Mouse (Mus musculus) hindlimb bud, embryonic 11.5 days (tissue): ENCODE data around the gene Rpn1.
"Not testable (repeated sequence)": the region's sequence is repeated elsewhere in the genome, so short reads cannot be mapped to it uniquely, and the experiment has no call there.

ENCODE experiments used
- DNase-seq: peaks from one replicate; pipeline ENCODE4 v3.0.0-alpha.2; 2012; ENCODE audit warnings: low read depth, low spot score; ENCODE audit errors: extremely low spot score

Gene Rpn1

DNA sequence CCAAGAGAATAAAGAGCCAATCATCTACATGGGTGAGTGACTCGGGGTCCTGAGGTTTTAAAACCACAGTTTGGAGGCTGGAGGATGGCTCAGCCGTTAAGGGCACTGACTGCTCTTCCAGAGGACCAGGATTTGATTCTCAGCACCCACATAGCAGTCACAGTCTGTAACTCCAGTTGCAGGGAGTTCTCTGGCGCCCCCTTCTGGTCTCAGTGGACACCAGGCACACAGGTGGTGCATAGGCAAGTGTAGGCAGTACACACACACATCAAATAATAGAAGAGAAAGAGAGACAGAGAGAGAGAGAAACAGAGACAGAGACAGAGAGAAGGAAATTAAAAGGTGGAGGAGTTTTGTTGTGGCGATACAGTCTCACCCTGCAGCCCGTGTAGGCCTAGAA is 35.0 kb downstream of the Rpn1 start:
- DNase-seq = no peak

DNA sequence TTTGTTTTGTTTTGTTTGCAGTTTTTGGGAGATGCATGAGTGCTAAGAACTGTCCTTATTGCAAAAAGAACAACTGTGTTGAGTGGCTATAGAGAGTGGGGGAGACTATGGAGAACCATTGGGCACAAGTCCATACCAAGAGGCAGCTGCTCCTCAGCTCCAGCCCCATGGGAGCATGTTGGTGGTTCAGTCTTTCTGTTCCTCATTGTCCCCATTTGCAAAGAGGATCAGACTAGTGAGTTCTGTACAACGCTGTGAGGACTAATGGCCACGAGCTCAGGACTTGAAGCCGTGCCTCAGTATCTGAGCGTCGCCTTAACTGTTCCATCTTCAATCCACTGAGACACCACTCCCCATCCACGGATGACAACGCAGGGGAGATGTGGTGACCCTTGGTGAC is 36.5 kb downstream of the Rpn1 start:
- no peak for DNase-seq

DNA sequence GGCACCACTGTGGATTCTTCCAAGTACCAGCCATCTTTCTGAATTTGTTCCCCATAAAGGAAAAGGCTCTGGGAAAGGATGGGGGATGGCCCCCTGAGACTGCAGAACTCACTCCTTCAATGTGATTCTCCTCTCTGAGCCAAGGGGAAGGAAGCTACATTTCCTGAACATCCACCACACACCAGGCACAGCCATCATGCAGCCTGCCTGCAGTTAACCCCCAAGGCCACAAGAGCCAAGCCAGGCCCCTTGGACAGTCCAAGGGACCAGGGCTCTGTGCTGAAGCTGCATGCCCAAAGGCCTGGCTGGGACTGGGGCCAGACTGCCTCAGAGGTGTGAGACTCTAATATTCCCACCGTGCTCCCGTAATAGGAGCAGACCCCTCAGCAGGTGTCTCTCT is 37.5 kb downstream of the Rpn1 start:
- no peak for DNase-seq

DNA sequence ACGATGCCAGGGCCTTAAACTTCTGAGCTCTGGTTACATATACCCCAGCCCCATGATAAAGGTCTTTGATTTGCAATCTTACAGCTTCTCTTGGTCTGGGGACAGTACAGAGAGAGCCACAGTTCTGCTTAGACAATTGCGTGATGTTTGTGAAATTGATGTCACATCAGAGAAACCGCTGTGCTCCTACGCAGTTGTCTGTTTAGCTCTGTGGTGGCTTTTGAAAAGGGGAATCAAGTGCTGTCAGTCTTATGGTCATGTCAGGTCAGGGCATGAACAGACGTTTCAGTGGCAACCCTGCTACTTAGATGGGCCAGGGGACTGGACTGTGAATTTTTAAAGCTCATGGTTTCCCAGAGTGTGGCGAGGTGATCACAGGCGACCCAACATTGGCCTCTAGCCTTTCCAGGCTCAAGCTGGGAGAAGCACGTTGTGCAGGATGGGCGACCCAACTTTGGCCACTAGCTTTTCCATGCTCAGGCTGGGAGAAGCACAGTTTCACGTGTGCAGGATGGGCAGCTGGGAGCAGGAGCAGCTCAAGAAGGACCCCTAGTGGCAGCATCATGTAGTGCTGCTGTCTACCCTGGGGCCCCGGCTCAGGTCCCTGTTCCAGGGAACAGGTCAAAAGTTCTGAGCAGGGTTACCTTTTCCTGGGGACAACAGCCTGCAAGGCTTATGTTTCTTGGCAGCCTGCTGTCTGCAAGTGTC is 39.0 kb downstream of the Rpn1 start:
- DNase-seq = no peak

DNA sequence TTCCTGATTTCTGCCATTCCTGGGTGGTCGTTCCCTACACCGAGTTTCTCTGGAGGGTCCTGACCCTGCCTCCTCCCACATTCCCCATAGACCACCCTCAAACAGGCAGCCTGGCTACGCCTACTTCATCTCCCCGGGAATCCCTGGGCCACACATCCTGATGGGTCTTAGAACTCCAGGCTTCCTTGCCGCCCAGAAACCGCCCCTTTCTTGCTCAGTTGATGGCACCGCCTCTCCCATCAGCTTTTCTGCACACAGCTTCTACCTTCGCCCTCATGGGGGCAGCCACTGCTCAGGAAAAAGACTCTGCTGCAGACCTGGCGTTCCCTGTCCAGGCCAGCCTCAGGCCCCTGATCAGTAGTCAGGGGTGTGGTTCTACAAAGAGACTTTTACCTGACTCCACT is 39.6 kb downstream of the Rpn1 start:
- no peak for DNase-seq

DNA sequence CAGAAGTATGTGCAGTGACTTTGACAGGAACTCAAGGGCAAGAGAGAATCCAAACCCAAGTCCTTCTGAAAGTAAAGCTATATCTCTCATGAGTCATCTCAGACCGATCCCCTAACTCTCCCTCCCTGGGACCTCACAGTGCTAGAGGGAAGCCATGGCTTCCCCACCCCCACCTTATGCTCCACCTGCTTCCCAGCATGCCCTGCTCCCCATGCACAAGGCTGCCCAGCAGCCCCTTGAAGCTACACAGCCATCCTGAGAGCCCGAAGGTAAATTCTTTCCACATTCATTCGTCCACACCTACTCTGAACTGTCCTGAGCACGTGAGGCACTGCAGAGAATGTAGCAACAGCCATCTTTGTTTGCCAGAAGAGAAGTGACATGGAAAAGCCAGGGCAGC is 40.3 kb downstream of the Rpn1 start:
- DNase-seq = no peak

DNA sequence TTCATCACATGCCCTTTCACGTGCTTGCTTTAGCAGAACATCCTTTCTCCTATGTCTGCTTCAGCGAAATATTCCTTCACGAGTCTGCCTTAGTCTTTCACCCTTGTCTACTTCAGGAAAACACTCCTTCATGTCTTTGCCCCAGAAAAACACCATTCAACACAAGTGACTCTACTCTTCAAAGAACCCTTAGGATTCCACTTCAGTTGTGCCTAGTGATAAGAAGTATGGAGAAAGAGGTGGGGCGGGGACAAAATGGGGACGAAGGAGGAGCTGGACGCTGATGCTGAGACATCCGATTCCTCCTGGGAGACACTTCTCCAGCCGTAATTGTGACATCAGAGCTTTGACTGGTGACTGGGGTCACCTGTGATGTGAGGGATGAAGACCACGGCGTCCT is 41.5 kb downstream of the Rpn1 start:
- not testable (repeated sequence) for DNase-seq

DNA sequence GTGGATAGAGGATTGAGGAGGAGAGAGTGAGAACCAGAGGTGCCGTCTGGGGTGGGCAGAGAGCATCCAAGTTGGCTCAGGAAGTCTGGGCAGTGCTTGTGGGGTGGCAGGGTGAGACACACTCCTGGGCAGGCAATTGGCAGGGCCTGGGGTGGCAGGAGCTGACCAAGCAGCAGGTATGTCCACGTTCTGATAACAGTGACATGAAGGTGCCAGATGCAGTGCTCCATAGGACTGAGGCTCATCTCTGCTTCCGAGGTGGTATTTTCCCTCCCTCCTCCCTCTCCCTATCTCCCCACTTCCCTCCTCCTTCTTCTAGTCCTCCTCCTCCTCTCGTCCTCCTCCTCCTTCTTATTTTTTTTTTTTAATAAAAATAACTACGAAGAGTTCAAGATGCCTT is 47.2 kb downstream of the Rpn1 start:
- DNase-seq = no peak

DNA sequence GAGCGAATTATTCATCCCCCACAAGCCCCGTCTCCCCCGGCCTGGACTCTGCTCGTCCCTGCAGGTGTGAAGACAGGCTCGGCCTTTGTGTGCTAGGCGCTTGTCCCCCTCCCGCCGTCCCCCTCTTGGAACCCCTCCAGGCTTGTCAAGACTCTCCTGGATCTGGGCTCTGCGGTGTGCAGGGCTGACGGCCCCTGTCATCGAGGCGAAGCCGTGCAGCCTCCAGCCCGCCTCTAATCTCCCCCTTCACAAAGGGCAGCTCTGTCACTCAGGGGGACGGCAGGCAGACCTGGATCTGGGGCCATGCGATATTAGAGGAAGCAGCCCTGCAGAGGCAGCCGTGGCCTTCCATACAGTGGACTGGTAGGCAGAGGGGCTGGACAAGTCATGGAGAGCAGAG is 47.8 kb downstream of the Rpn1 start:
- no peak for DNase-seq

DNA sequence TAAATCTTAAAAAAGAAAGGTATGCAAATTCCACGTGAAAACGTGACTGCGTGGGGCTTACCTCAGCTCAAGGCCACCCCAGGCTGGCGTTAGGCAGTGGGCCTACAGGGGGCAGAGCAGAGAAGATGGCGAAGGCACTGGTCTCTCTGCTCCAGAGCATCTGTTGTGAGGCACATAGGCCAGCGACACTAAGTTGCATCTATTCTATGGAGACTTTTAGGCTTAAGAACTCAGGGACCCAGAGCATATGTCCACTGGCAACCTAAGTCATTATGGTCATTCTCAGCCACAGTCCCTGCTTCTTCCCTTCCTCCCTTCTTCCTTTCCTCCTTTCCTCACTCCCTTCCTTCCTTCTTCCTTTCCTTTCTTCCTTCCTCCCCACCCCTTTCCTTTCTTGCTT is 48.8 kb downstream of the Rpn1 start:
- DNase-seq = no peak

DNA sequence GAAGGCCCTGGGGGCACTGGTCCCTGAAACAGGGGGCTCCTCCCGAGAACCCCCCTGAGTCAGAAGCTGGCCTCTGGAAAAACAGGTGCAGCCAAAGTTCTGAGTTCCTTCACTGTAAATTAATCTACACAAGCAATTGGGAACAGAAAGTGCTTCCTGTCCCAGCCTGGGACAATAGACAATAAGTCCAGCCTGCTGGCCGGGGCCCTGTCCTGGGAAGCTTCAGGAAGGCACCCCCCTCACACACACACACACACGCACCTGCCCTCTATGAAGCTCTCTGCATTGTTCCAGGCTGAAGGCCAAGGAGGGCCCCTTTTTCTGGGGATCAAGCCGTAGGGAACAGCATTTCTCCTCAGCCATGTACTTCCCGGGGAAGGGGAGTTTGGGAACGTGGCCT is 49.6 kb downstream of the Rpn1 start:
- DNase-seq = no peak

DNA sequence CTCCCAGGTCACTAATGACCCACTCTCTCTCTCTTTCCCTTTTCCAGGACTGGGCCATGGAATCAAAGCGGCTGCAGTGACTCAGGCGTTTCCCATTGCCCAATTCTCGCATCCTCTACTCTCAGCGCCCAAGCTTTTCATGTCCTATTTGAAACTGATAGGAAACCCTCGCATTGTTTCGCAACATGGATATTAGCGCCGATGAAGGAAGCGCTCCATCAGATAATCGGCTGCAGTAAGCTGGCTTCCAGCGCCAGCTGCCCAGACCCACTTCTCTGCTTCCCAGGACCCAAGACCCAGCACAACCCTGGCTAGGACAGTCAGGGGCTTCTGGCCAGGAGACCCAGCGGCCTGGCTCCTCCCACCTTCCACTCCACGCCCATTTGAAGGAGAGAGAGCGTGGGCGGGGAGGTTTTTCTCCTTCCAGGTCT is 51.9 kb downstream of the Rpn1 start:
- no peak for DNase-seq

DNA sequence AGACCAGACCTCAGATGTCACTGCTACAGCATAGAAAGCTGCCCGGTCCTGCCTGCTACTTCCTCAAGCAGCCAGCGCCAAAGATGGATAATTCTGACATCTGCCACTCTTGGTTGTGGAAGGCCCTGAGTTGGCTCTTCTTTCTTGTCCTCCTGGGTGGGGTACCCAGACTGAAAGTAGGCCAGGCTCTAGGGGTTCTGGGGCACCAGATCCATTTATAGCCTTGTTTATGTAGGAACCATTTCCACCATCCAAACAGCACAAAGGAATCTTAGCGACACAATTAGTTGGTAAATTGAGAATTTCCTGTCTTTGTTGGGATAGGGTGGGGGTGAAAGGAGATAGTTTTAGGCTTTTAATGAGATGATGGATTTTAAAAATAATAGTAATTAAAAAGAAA is 54.2 kb downstream of the Rpn1 start:
- no peak for DNase-seq

DNA sequence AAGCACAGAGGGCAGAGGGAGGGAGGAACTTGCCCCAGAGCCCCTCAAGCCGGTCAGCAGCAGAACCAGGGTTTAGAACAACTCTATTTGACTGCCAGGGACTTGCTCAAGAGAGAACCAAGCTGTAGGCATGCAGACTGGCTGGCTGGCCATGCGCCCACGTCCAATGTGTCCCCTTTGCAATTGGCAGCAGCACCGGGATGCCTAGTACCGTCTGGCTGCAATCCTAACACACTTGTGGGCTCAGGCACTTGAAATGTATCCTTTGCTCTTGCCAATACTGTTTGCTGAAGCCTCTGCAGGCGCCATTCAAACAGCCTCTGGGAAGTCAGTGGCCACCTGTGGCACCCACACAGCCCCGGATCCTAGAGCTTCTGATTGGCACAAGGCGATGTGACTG is 56.0 kb downstream of the Rpn1 start:
- no peak for DNase-seq

DNA sequence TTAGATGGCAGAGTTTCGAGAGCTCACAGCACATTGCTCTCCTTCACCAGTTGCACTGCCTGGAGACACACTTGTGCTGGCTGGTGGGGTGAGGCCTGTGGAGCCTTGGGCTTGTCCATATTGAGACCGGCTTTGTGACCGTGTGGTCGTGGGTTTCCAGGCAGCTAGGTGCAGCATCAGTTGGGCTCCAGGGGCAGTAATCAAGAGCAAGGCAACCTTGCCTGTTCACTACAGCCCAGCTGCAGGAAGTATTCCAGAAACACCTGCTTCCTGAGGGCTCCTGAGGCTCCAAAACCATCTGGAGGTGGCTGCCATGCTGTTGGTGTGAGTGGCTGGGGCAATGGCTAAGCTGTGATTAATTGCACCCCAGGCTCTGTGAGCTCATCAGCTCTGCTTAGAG is 61.5 kb downstream of the Rpn1 start:
- DNase-seq = no peak

DNA sequence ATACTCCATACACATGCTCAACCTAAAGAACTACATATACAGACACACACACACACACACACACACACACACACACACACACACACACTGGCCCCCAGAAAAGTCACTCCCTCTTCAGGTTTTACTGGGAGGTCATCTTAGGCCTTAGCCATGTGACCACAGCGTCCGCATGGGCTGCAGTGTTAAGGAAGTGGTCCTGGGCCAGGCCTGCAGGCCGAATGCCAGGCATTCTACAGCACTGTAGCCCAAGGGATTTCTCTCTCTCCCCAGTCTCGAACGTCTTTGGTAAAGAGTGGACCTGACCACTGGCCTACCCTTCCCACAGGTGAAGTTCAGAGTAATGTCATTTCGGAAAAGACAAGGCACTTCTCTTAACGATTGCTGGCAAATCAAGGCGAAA is 62.3 kb downstream of the Rpn1 start:
- DNase-seq = no peak

DNA sequence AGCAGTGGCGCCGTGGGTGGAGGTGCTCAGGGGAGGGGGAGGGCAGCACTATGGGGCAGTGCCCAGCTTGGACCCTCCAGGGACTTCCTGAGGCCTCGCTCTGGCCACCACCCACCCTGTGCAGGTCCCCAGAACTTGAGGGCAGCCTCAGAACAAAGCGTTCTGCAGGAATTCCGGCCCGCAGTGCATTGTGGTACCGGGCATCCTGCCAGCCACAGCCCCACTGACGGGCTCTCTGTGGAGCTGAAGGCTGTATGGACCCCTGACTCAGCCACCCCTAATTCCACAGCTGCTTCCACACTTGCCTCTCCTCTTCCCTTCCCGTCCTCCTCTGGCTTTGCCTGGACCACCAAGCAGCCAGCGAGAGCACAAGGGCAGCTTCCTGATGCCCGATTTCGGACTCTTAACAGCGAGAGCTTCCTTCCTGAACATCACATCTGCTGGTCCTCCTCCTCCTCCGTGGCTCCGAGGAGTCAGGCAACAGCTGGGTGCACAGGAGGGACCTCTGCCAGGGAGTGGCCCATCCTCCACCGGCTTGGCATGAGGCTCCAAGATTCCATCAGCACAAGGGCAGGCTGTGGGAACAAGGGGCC is 63.2 kb downstream of the Rpn1 start:
- DNase-seq = no peak

DNA sequence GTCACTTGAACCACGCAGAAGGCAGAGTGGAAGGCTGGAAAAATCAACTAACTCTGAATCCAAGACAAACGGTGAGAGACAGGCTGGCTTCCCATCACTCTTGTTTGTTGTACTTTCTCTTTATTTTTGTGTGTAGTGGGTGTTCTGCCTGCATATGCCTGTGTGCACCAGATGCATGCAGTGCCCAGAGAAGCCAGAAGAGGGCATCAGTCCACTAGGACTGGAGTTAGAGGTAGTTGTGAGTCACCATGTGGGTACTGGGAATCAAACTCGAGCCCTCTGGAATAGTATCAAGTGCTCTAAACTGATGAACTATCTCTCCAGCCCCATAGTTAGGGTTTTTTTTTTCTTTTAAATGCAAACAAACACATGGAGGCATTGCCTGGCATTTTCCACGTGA is 67.1 kb downstream of the Rpn1 start:
- no peak for DNase-seq

DNA sequence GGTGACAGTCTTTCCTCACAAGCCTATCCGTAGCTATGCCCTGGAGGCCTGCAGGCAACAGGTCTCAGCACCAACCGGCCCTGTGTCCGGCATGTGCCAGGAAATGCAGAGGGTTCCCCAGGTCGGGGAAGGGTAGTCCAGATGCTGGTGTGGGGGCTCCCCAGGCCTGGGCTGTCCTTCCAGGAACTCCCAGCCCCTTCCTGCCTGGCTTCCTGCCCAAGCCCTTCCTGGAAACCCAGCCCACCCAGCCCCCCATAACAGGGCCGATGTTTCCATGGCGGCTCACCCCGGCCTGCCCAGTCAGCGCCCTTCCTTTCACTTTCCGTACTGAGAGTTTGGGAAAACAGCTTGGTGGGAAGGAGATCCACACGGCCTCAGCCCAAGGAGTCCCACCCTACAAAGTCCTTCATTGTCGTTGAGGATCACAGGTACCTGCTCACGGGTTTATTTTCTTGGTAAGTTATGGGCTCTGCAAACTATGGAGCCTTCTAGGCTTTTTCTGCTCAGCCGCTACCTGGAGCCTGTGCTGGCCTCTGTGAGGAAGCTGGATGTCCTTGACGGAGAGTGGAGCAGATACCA is 67.9 kb downstream of the Rpn1 start:
- DNase-seq = no peak

DNA sequence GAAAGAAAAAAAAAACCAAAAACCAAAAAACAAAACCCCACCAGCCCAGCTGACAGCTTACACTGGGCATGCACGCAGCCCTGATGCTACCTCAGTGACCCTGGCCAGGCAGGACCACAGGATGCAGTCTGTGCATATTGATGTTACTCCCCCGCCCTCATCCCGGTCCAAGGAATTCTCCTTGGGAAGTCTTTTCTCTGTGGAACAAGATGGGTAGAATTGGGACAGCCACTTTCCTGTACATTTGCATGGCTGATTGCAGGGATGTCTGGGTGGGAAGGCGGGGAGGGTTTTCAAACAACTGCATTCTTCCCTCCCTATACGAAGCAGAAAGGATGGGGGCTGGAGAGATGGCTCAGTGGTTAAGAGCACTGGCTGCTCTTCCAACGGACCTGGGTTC is 68.7 kb downstream of the Rpn1 start:
- no peak for DNase-seq
